Mouse (Mus musculus): ENCODE results near the gene Olfr51.

GRCm38 (mm10) chr11:51051678-51052077 is 48.3 kb downstream of the Olfr51 start:
- TF ChIP-seq CTCF (IDR thresholded peaks at IDR 0.05) (no peak), EP300 (IDR thresholded peaks at IDR 0.05; ENCODE audit: insufficient read depth, low read depth, low read length) (no peak)
